In the genomic region with DNA sequence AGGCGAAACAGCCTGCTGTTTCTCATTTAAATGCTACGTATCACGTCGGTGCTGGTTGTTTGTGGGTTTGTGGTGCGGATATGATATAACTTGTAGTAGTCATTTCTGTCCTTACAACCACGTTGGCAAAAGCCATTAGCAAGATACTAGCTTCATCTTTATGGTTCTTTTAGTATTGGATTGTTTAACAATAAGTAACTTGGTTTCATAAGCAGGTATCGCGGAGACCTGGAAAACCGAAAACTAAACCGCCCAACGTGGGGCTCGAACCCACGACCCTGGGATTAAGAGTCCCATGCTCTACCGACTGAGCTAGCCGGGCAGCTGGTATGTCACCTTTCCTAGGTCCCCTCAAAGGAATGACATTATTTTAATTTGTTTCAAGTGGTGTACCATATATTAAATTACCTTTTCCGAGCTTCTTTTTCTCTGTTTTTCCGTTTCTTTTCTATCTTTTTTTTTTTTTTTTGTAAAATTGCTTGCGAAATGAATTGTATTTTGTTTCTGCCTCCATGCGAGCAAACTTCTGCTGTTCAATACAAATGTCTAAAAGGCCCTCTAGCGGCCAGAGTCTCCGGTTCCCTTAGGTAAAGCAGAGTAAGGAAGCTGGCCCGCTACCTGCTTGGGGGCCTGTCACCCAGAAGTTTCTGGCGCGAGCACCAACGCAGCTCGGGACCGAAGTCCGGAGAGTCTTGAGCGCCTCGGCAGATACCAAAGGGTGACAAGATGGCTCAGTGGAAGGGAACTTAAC, we compare ENCODE assay signal across 8 mouse cellular contexts. TPM values are rescaled to one million over a fixed set of nuclear protein-coding genes. Genes with fewer than 3 reads are reported as not detected.
A peak's percentile ranks its signal among the peaks of the same experiment; 100 is the strongest.
DNase-seq lines count a peak whose midpoint lies in the region; ATAC-seq and TF ChIP-seq lines count a peak whose summit lies in the region.

No protein-coding gene starts in this region.

- H3K4me1 ChIP-seq in intestine, postnatal 0 days (replicated peaks; ENCODE audit: control insufficient read depth, insufficient read depth, low read length), result no peaks in the 10 kb centered on the region
- H3K4me1 ChIP-seq in limb, embryonic 10.5 days, result peaks cover 7% of the 10 kb centered on the region
- H3K4me1 ChIP-seq in midbrain, embryonic 12.5 days, result 0 out of 2 replicates have a peak, but pooled peaks cover 5% of the 10 kb centered on the region

- DNase-seq in ovary, adult 18-20 months (ENCODE audit: low spot score), result peak; percentile 59
- DNase-seq in ovary, postnatal 10 days (ENCODE audit: low spot score), result no peak
- DNase-seq in embryo, embryonic 9.5 days (ENCODE audit: extremely low spot score), result peak; percentile 84
- peak; percentile 75 for DNase-seq in limb, embryonic 10.5 days (ENCODE audit: low spot score)
- peak; percentile 67 to 77 for DNase-seq in spleen, adult 18-20 months

- H3K27me3 ChIP-seq in intestine, postnatal 0 days (replicated peaks; ENCODE audit: control insufficient read depth, insufficient read depth, low read length), result no peaks in the 10 kb centered on the region
- H3K27me3 ChIP-seq in limb, embryonic 10.5 days (ENCODE audit: low read depth, poor library complexity, severe bottlenecking), result no peaks in the 10 kb centered on the region
- no peaks in the 10 kb centered on the region for H3K27me3 ChIP-seq in midbrain, embryonic 12.5 days

- H3K9ac ChIP-seq in intestine, postnatal 0 days (ENCODE audit: low read depth, low read length), result no peak overlapping the region
- no peak overlapping the region for H3K9ac ChIP-seq in midbrain, embryonic 12.5 days (replicated peaks)

- TF ChIP-seq CTCF in intestine, postnatal 0 days (IDR thresholded peaks at IDR 0.05; ENCODE audit: low read depth), result peak; percentile 67

- no peaks in the 10 kb centered on the region for H3K9me3 ChIP-seq in intestine, postnatal 0 days (ENCODE audit: control insufficient read depth)
- H3K9me3 ChIP-seq in limb, embryonic 10.5 days (replicated peaks), result no peaks in the 10 kb centered on the region
- H3K9me3 ChIP-seq in midbrain, embryonic 12.5 days, result no peaks in the 10 kb centered on the region

- WGBS in intestine, postnatal 0 days, result 3% methylated on average over 30 of the region's 30 CpGs
- 1% methylated on average over 30 of the region's 30 CpGs for WGBS in limb, embryonic 10.5 days
- WGBS in midbrain, embryonic 12.5 days, result 1% methylated on average over 30 of the region's 30 CpGs

- H3K36me3 ChIP-seq in intestine, postnatal 0 days (ENCODE audit: control insufficient read depth, insufficient read depth), result no peaks in the 10 kb centered on the region
- H3K36me3 ChIP-seq in limb, embryonic 10.5 days, result no peaks in the 10 kb centered on the region
- no peaks in the 10 kb centered on the region for H3K36me3 ChIP-seq in midbrain, embryonic 12.5 days

- peak; percentile 86 for ATAC-seq in granulocyte monocyte progenitor cell, adult 5-6 weeks (replicated peaks; ENCODE audit: poor library complexity, severe bottlenecking)
- peak; percentile 66 for ATAC-seq in intestine, postnatal 0 days
- peak; percentile 62 for ATAC-seq in midbrain, embryonic 12.5 days (ENCODE audit: low FRiP score, low read depth)

- H3K4me2 ChIP-seq in intestine, postnatal 0 days (replicated peaks; ENCODE audit: low read depth), result peak overlapping the region; percentile 57
- H3K4me2 ChIP-seq in midbrain, embryonic 12.5 days (replicated peaks), result peak overlapping the region; percentile 42

- H3K27ac ChIP-seq in intestine, postnatal 0 days (ENCODE audit: low read depth, low read length), result no peak overlapping the region
- H3K27ac ChIP-seq in limb, embryonic 10.5 days, result no peak overlapping the region
- H3K27ac ChIP-seq in midbrain, embryonic 12.5 days (replicated peaks), result no peak overlapping the region

- peak overlapping the region; percentile 27 for H3K4me3 ChIP-seq in intestine, postnatal 0 days (ENCODE audit: low read depth, low read length)
- H3K4me3 ChIP-seq in limb, embryonic 10.5 days, result peak overlapping the region; percentile 41
- peak overlapping the region; percentile 22 for H3K4me3 ChIP-seq in midbrain, embryonic 12.5 days

RNA-seq across cellular contexts. Expression of gene Morf4l1, which starts 11.9 kb away (rescaled TPM):
- total RNA-seq in granulocyte monocyte progenitor cell, adult 5-6 weeks (2014; fragmentation: Nextera tagmentation), result 319 and 364 TPM in 2 replicates
- 210 and 242 TPM in 2 replicates for total RNA-seq in granulocyte monocyte progenitor cell, adult 5-6 weeks (2017)
- polyA plus RNA-seq in intestine, postnatal 0 days (2015; fragmentation: Nextera tagmentation; extraction: Ambion mirVana), result 215 and 227 TPM in 2 replicates
- 432 and 482 TPM in 2 replicates for polyA plus RNA-seq in limb, embryonic 10.5 days (2016; fragmentation: Nextera tagmentation; extraction: Ambion mirVana)
- 544 and 551 TPM in 2 replicates for polyA plus RNA-seq in midbrain, embryonic 12.5 days (2016; fragmentation: Nextera tagmentation; extraction: Ambion mirVana)

RNA-seq across cellular contexts. Expression of gene Adamts7, which starts 36.4 kb away (rescaled TPM):
- total RNA-seq in granulocyte monocyte progenitor cell, adult 5-6 weeks (2014; fragmentation: Nextera tagmentation), result 2.4 TPM in 1 of 2 replicates, not detected in the other
- 0.21 TPM in 1 of 2 replicates, not detected in the other for total RNA-seq in granulocyte monocyte progenitor cell, adult 5-6 weeks (2017)
- polyA plus RNA-seq in intestine, postnatal 0 days (2015; fragmentation: Nextera tagmentation; extraction: Ambion mirVana), result 2.5 TPM in 2 replicates
- polyA plus RNA-seq in limb, embryonic 10.5 days (2016; fragmentation: Nextera tagmentation; extraction: Ambion mirVana), result 8.5 and 15.4 TPM in 2 replicates
- 24.0 and 25.7 TPM in 2 replicates for polyA plus RNA-seq in midbrain, embryonic 12.5 days (2016; fragmentation: Nextera tagmentation; extraction: Ambion mirVana)
